Mouse (Mus musculus) stomach, embryonic 15.5 days (tissue): ENCODE data around the gene Ppm1m. TPM values are rescaled to one million over a fixed set of nuclear protein-coding genes. Genes with fewer than 3 reads are reported as not detected.
"Not testable (repeated sequence)": the region's sequence is repeated elsewhere in the genome, so short reads cannot be mapped to it uniquely, and the experiment has no call there.

Experiments used
- ATAC-seq: fragments of 200-750 bp; cut with Nextera tagmentation; 2 replicates; pipeline ENCODE4 v1.8.0; 2017; ENCODE audit warnings: low read depth, moderate number of reproducible peaks, moderate TSS enrichment; ENCODE audit not compliant: insufficient read depth, low FRiP score
- H3K27ac ChIP-seq: fragments of 300-500 bp; sonication (generic); 2 replicates; pipeline ENCODE4 v1.5.1; 2015; ENCODE audit warnings: mild to moderate bottlenecking, inconsistent platforms
- H3K27me3 ChIP-seq: fragments of 300-500 bp; sonication (generic); replicated peaks from 2 replicates; pipeline ENCODE4 v1.6.1; 2015; ENCODE audit warnings: inconsistent platforms
- H3K36me3 ChIP-seq: fragments of 300-500 bp; sonication (generic); 2 replicates; pipeline ENCODE4 v1.6.1; 2015; ENCODE audit warnings: inconsistent platforms
- H3K4me1 ChIP-seq: fragments of 300-500 bp; sonication (generic); 2 replicates; pipeline ENCODE4 v1.6.1; 2015; ENCODE audit warnings: inconsistent platforms
- H3K4me2 ChIP-seq: fragments of 300-500 bp; sonication (generic); 2 replicates; pipeline ENCODE4 v1.6.1; 2015; ENCODE audit warnings: mild to moderate bottlenecking, inconsistent platforms
- H3K4me3 ChIP-seq: fragments of 300-500 bp; sonication (generic); replicated peaks from 2 replicates; pipeline ENCODE4 v1.5.1; 2015; ENCODE audit warnings: inconsistent platforms
- H3K9ac ChIP-seq: fragments of 300-500 bp; sonication (generic); 2 replicates; pipeline ENCODE4 v1.6.1; 2015; ENCODE audit warnings: inconsistent platforms
- H3K9me3 ChIP-seq: fragments of 300-500 bp; sonication (generic); 2 replicates; pipeline ENCODE4 v1.6.1; 2016; ENCODE audit warnings: inconsistent platforms
- WGBS: fragments of 180-500 bp; shearing (Covaris S2); methylation state at CpG from one replicate; pipeline ENCODE4 v1.1.7; 2015; 5-methylcytosine and 5-hydroxymethylcytosine counted together
- polyA plus RNA-seq: library from polyadenylated mRNA; unstranded; fragments of >200 nt; fragmentation: Nextera tagmentation; extraction: Ambion mirVana; gene quantifications from 2 replicates; pipeline ENCODE4 v1.2.1, GENCODE M21; 2015

The Ppm1m gene
- polyA plus RNA-seq, 1 experiment from 2014 or later = 42.0 TPM

- ATAC-seq = no peak
- peaks cover 40% of the 10 kb centered on the region for H3K36me3 ChIP-seq
- no peaks in the 10 kb centered on the region for H3K27me3 ChIP-seq
- H3K9me3 ChIP-seq = no peaks in the 10 kb centered on the region
- H3K9ac ChIP-seq = no peak overlapping the region
- no peak overlapping the region for H3K4me2 ChIP-seq
- WGBS = 89% methylated on average over 2 of the region's 2 CpGs
- H3K4me3 ChIP-seq = no peak overlapping the region
- H3K27ac ChIP-seq = no peak overlapping the region
- no peaks in the 10 kb centered on the region for H3K4me1 ChIP-seq
These were observed 20.1 kb downstream of the Ppm1m start for GRCm38 (mm10) chr9:106179454-106179853.

- 92% methylated on average over 6 of the region's 6 CpGs for WGBS
- Histone ChIP-seq H3K27me3 (no peaks in the 10 kb centered on the region), H3K9ac (no peak overlapping the region), H3K4me1 (peaks cover 13% of the 10 kb centered on the region), H3K36me3 (peaks cover 27% of the 10 kb centered on the region), H3K9me3 (no peaks in the 10 kb centered on the region), H3K4me3 (no peak overlapping the region), H3K27ac (no peak overlapping the region), H3K4me2 (no peak overlapping the region)
- no peak for ATAC-seq
These were observed 21.7 kb downstream of the Ppm1m start for GRCm38 (mm10) chr9:106177799-106178198.

- no peak overlapping the region for H3K4me2 ChIP-seq
- H3K4me1 ChIP-seq = peaks cover 13% of the 10 kb centered on the region
- ATAC-seq = no peak
- no peak overlapping the region for H3K9ac ChIP-seq
- no peak overlapping the region for H3K27ac ChIP-seq
- H3K27me3 ChIP-seq = no peaks in the 10 kb centered on the region
- no peaks in the 10 kb centered on the region for H3K9me3 ChIP-seq
- H3K4me3 ChIP-seq = no peak overlapping the region
- peaks cover 27% of the 10 kb centered on the region for H3K36me3 ChIP-seq
- 73% methylated on average over 5 of the region's 5 CpGs for WGBS
These were observed 22.8 kb downstream of the Ppm1m start for GRCm38 (mm10) chr9:106176769-106177168.

GRCm38 (mm10) chr9:106175552-106176200 is 23.9 kb downstream of the Ppm1m start:
- H3K36me3 ChIP-seq = peaks cover 20% of the 10 kb centered on the region
- 67% methylated on average over 3 of the region's 3 CpGs for WGBS
- H3K9ac ChIP-seq = no peak overlapping the region
- no peak for ATAC-seq
- H3K4me3 ChIP-seq = no peak overlapping the region
- H3K27ac ChIP-seq = no peak overlapping the region
- H3K4me1 ChIP-seq = peaks cover 13% of the 10 kb centered on the region
- H3K27me3 ChIP-seq = no peaks in the 10 kb centered on the region
- no peak overlapping the region for H3K4me2 ChIP-seq
- no peaks in the 10 kb centered on the region for H3K9me3 ChIP-seq

- H3K4me3 ChIP-seq = peak overlapping the region; percentile 22
- H3K27me3 ChIP-seq = no peaks in the 10 kb centered on the region
These were observed 26.2 kb downstream of the Ppm1m start for GRCm38 (mm10) chr9:106173363-106173762.

GRCm38 (mm10) chr9:106172527-106172926 is 27.0 kb downstream of the Ppm1m start:
- Histone ChIP-seq H3K4me1 (peaks cover 16% of the 10 kb centered on the region), H3K4me2 (peak overlapping the region; percentile 61), H3K27ac (no peak overlapping the region), H3K4me3 (peak overlapping the region; percentile 92), H3K9ac (peak overlapping the region; percentile 72; the same call in 1 of the 2 replicates), H3K9me3 (no peaks in the 10 kb centered on the region), H3K36me3 (peaks cover 5% of the 10 kb centered on the region; the same call in 1 of the 2 replicates), H3K27me3 (no peaks in the 10 kb centered on the region)
- no peak for ATAC-seq
- 3% methylated on average over 3 of the region's 3 CpGs for WGBS

More at GRCm38 (mm10) chr9:106173363-106173762, 26.2 kb downstream of the Ppm1m start:
- H3K9me3 ChIP-seq = no peaks in the 10 kb centered on the region
- peaks cover 16% of the 10 kb centered on the region for H3K4me1 ChIP-seq
- WGBS = 55% methylated on average over 2 of the region's 2 CpGs
- peaks cover 9% of the 10 kb centered on the region; the same call in 1 of the 2 replicates for H3K36me3 ChIP-seq
- H3K27ac ChIP-seq = no peak overlapping the region
- ATAC-seq = no peak
- H3K9ac ChIP-seq = 0 out of 2 replicates have a peak overlapping the region, but pooled peaks have one; percentile 29
- peak overlapping the region; percentile 61 for H3K4me2 ChIP-seq

- under 1% methylated on average over 30 of the region's 30 CpGs for WGBS
- Histone ChIP-seq H3K4me2 (peak overlapping the region; percentile 61), H3K4me1 (peaks cover 16% of the 10 kb centered on the region), H3K27ac (peak overlapping the region; percentile 97), H3K9me3 (no peaks in the 10 kb centered on the region), H3K4me3 (peak overlapping the region; percentile 92), H3K27me3 (no peaks in the 10 kb centered on the region), H3K36me3 (peaks cover 3% of the 10 kb centered on the region; the same call in 1 of the 2 replicates), H3K9ac (peak overlapping the region; percentile 72)
- ATAC-seq = peak; percentile 25
These were observed 28.0 kb downstream of the Ppm1m start for GRCm38 (mm10) chr9:106171346-106172158.

GRCm38 (mm10) chr9:106170556-106171345 is 28.8 kb downstream of the Ppm1m start, which contains the start of gene Wdr82:
Wdr82 (plus strand) TSS chr9:106170928.
- under 1% methylated on average over 78 of the region's 81 CpGs for WGBS
- peak within 1 kb of the TSS; percentile 92 for H3K4me3 ChIP-seq

GRCm38 (mm10) chr9:106169917-106170316 is 29.6 kb downstream of the Ppm1m start:
- ATAC-seq = no peak
- Histone ChIP-seq H3K27me3 (no peaks in the 10 kb centered on the region), H3K9ac (no peak overlapping the region), H3K4me3 (peak overlapping the region; percentile 92), H3K4me2 (peak overlapping the region; percentile 94), H3K27ac (peak overlapping the region; percentile 97; the same call in 1 of the 2 replicates), H3K36me3 (no peaks in the 10 kb centered on the region), H3K9me3 (no peaks in the 10 kb centered on the region), H3K4me1 (peaks cover 16% of the 10 kb centered on the region)
- WGBS = 31% methylated on average over 6 of the region's 6 CpGs

More at GRCm38 (mm10) chr9:106170556-106171345, 28.8 kb downstream of the Ppm1m start, which contains the start of gene Wdr82:
- Histone ChIP-seq H3K4me2 (peak within 1 kb of the TSS; percentile 94), H3K36me3 (no peaks in the 10 kb centered on the region), H3K4me1 (peaks cover 16% of the 10 kb centered on the region), H3K9ac (peak within 1 kb of the TSS; percentile 72), H3K27ac (peak within 1 kb of the TSS; percentile 97), H3K27me3 (no peaks in the 10 kb centered on the region), H3K9me3 (no peaks in the 10 kb centered on the region)
- ATAC-seq = peak; percentile 94

GRCm38 (mm10) chr9:106169006-106169405 is 30.5 kb downstream of the Ppm1m start:
- H3K4me2 ChIP-seq, H3K9ac ChIP-seq, H3K4me3 ChIP-seq, H3K9me3 ChIP-seq, H3K27me3 ChIP-seq, H3K36me3 ChIP-seq, H3K27ac ChIP-seq, ATAC-seq: not testable (repeated sequence)
- WGBS = 89% methylated on average over 1 of the region's 1 CpGs
- peaks cover 14% of the 10 kb centered on the region for H3K4me1 ChIP-seq

- H3K4me2 ChIP-seq = no peak overlapping the region
- H3K27ac ChIP-seq = no peak overlapping the region
- H3K27me3 ChIP-seq = no peaks in the 10 kb centered on the region
- H3K9ac ChIP-seq = no peak overlapping the region
- no peak overlapping the region for H3K4me3 ChIP-seq
- no peaks in the 10 kb centered on the region for H3K9me3 ChIP-seq
- no peak for ATAC-seq
- WGBS = 54% methylated on average over 1 of the region's 1 CpGs
- H3K36me3 ChIP-seq = no peaks in the 10 kb centered on the region
- 0 out of 2 replicates have a peak, but pooled peaks cover 3% of the 10 kb centered on the region for H3K4me1 ChIP-seq
These were observed 31.8 kb downstream of the Ppm1m start for GRCm38 (mm10) chr9:106167703-106168102.
